Mouse (Mus musculus): Measurements from ENCODE around the gene Serp2. TPM values are rescaled to one million over a fixed set of nuclear protein-coding genes. Genes with fewer than 3 reads are reported as not detected.

The Serp2 gene
- total RNA-seq, 2 experiments from 2014 or later, result 138 to 146 TPM

DNA sequence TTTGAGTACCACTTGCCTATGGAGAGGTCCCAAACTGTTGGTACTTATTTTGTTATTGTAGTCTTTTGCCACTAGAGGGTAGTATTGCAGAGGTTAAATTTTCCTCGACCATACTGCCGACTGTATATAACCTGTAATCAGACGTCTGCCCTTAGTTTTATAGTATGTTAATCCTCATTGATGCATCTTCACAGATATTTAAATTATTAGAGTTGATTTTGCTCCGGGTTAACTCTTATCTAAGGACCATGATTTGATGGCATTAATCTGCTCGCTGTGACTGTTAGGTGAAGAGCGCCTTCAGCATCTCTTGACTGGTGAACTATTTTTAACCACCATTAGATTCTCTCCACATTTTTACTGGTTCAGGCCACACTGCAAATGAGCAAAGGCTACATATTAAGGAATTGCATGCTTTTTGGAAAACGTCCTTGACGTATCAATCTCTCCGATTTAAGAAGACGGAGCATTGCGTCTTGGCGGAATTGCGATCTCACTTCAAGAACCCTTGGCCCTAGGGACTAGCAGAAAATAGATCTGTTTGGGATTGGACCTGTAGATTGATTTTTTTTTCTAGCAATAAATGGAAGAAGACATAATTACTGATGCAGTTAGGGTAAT lies 53.3 kb downstream of the Serp2 start:
- DNase-seq (ENCODE audit: low spot score in 2 of 2), result peak in 1 of 2 experiments; percentile 73

DNA sequence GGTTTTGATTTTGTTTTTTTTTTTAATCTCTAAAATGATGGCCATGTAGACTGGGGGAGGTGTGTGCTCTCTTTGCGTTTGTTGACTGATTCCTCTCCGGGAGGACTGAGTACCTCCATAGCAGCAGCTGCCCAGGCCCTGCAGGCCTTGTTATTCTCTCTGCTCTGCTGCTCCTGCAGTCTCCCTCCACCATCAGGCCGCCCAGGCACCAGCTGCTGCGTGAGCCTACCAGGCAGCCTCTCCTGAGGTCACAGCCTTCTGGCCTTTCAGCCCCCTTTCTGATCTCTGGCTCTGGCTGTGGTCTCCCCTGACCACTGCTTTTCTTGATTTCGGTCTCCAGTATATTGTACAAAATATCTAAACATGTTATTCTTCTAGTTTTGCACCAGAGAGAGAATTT lies 56.7 kb downstream of the Serp2 start:
- DNase-seq (ENCODE audit: low spot score in 2 of 2), result no peak

DNA sequence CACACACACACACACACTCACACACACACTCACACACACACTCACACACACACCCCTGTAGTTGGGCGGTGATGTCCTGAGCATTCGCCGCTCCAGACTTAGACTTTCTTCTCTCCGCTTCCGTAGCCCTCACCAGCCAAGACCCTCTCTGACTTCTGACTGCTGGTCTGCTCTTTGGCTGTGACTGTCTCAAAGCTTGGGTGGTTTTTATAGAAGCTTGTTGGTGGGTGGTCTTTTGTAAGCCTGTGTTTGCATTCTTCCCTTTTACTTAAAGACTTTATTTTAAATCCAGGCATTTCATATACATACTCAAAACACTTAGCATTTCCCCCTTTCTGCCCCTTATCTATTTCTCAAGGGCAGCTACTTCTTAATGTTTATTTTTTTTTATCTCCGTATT lies 57.2 kb downstream of the Serp2 start:
- DNase-seq (ENCODE audit: low spot score in 2 of 2), result no peak

DNA sequence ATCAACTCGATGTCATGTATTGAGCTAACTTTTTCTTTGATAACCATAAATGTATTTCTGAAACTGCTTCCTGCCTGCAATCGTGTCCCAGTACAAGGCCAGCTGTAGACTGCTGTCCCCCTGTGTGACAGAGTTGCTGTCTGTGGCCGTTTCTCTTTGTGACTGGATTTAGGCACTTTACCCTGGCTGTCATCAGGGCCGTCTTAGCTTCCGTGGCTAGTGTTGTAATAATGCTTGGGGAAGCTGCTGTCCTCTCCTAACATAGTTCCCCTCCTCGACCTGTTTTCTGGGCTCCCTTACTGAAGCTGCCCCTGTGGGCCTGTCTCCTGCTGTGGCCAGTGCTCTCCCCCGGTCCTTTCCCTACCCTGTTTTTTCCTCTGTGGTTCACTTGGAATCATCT lies 58.5 kb downstream of the Serp2 start:
- DNase-seq (ENCODE audit: low spot score in 2 of 2), result no peak

DNA sequence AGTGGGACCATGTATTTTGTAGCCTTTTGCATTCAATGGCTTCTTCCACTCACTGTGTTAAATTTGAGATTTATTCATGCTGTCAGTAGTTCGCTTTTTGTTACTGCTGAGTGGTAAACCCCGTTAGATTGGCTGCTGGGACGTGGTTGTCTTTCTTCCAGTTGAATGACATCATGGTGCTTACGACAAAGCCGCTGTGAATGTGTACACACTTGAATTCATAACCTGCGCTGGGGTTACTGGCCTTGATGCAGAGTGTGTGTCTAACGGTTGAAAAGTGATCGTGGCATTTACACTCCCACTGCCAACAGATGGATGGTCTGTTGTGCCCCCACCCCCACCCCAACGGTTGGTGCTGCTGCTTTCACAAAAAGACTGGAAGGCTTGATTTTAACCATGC lies 59.5 kb downstream of the Serp2 start:
- no peak for DNase-seq (ENCODE audit: low spot score in 2 of 2)

DNA sequence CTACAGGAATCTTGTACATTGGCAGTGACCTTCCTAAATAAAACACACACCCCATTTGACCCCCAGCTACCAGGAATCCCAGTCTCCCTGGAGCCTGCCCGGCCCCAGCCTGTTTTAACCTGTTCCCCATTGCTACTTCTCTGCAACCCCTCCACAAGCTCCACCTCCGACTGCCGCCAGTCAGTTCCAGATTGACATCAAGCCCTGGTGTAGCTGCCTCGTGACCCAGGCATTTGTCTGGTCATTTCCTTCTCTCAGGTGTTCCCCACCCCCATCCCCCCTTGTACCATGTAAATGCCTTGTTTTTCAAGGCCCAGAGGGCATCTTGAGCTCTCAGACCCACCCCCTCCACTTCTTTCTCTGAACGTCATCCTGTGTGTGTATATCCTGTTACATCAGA lies 61.7 kb downstream of the Serp2 start:
- no peak for DNase-seq (ENCODE audit: low spot score in 2 of 2)

DNA sequence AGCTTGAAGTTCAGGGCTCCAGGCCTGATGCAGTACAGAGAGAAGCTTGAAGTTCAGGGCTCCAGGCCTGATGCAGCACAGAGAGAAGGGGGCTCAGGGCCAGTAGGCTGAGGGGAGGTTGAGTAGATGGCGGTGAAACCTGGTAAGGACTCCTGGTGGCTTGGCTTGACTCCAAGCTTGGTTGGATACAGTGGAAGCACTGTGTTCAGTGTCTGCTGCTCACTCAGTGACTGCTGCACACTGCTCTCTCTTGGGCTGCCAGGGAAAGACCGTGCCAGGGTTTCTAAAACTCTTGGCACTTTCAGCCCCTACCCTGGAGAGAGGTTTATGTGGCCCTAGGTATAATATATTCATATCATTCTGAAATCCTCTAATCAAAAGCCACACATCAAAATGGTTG lies 67.6 kb downstream of the Serp2 start:
- peak in 1 of 2 experiments; percentile 61 for DNase-seq (ENCODE audit: low spot score in 2 of 2)

DNA sequence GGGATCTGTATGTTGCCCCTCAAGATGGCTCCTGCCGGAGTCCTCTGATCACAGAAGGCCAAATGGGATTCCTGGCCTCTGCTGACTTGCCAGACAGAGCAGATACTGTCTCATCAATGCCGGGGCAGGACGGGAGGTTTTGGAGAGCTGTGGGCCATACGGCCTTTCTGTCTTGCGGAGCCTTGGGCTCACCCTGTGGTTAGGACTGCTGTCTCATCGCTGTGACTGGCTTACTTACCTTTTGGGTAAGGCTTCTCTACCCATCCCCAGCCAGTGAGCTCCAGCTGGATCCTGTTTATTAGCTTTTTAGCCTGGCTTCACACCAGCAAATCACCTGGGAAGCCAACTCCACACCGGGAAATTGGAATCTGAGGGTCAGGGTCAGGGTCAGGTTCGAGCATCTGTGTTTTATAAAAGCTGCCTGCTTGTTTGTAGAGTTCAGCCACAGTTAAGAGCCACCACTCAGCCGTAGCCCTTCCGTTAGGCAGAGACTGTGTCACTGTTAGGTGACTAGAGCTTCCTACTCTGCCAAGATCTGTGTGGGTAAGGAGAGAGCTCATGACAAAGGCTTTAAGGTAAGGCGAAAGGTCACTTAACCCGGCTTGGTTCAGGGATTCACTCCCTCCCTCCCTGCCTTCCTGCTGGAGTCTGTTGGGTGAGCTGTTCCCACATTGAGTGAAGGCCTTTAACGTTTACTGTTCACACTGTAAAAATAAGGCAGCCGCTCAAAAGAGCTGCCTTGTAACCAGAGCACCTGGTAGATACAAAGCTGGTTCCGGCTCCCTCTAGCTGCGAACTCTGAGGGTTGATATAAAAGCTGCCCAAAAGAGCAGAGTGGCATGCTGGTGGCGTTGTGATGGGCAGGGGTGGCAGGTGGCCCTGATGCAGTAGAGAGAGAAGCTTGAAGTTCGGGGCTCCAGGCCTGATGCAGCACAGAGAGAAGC lies 68.3 kb downstream of the Serp2 start:
- DNase-seq (ENCODE audit: low spot score in 2 of 2), result no peak

DNA sequence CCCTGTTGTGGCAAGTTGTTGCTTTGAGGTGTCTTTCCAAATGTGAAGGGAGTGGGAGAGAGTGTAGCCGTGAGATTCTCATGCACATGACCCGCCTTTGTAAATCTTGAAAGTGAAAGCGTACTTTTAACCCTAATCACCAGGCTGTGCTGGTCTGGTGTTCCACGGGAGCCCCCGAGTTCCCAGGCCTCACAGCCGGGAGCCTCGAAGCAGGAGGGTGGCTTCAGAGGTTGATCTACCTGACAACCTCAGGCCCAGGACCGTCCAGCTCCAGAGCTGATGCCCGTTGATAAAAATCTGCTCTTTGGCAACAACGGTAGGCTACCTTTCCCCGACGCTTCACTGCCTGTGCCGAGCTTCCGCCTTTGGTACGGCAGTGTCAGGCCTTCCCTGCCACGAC lies 69.1 kb downstream of the Serp2 start:
- no peak for DNase-seq (ENCODE audit: low spot score in 2 of 2)

DNA sequence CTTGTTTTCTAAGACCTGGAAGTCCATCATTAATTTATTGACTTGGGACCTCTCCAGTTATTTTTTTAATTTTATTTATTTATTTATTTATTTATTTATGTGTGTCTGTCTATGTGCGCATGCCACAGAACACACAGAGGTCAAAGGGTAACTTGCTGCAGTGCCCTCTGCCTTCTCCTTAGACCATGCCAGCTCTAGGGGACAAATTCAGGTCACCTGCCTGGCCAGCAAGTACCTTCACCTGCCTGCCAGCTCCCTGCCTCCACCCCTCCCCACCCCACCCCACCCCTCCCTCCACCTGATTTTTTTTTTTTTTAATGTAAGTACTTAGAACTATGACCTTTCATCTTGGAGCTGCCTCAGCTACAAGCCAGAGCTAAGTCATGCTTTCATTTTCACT lies 73.0 kb downstream of the Serp2 start:
- DNase-seq (ENCODE audit: low spot score in 2 of 2), result no peak

Other genes starting within 250 kb of the Serp2 start
- gene Tsc22d1, start 141.9 kb downstream of the Serp2 start, total RNA-seq (2021), result 100 to 1,000 TPM; 567 to 576 TPM